Mouse (Mus musculus) cortical plate, adult 2 months (tissue): ENCODE results near the gene Gm15737. TPM values are rescaled to one million over a fixed set of nuclear protein-coding genes. Genes with fewer than 3 reads are reported as not detected.

Source experiments
- H3K27ac ChIP-seq: fragments of 200-500 bp; 2 replicates; pipeline ENCODE4 v1.5.1; 2012; ENCODE audit warnings: low read length, control low read depth, inconsistent platforms; ENCODE audit not compliant: insufficient read depth
- H3K4me1 ChIP-seq: fragments of 200-500 bp; 2 replicates; pipeline ENCODE4 v1.6.1; 2011; ENCODE audit warnings: low read length; ENCODE audit not compliant: control insufficient read depth, insufficient read depth
- H3K4me3 ChIP-seq: fragments of 200-500 bp; 2 replicates; pipeline ENCODE4 v1.5.1; 2011; ENCODE audit warnings: mild to moderate bottlenecking, low read length, control low read depth; ENCODE audit not compliant: insufficient read depth
- CTCF ChIP-seq: fragments of 200-500 bp; IDR thresholded peaks from 2 replicates; pipeline ENCODE4 v1.5.1; 2011; ENCODE audit warnings: mild to moderate bottlenecking, control low read depth, low read length; ENCODE audit not compliant: insufficient read depth; ENCODE audit errors: extremely low read depth
- POLR2A ChIP-seq: fragments of 200-500 bp; IDR thresholded peaks from 2 replicates; pipeline ENCODE4 v1.6.1; 2011; ENCODE audit warnings: mild to moderate bottlenecking, low read length, control low read depth; ENCODE audit not compliant: insufficient read depth; ENCODE audit errors: extremely low read depth
- polyA plus RNA-seq: library from polyadenylated mRNA; depleted of rRNA; stranded (reverse); fragments of >200 nt; gene quantifications from 2 replicates; pipeline ENCODE4 v1.2.3, GENCODE M21; 2012

Gm15737 gene
- polyA plus RNA-seq, 1 experiment = not detected

DNA sequence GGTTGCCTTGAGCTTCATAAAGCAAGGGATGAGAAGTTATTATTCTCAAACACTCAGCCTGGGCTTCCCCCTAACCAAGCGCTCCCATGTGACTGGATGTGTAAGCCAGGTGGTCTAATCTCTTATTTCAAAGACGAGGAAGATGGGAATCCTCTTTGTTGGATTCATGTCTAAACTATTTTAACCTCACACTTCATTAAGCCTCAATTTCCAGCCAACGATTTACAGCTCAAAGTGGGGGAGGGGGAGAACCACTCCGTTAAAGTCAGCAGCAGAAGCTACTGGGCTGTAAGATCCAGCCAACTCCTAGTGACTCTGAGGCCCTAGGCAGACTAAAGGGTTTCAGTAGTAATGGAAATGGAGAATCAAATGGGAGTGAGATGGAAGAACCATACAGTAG is 2.7 kb downstream of the Gm15737 start:
- H3K27ac ChIP-seq = no peak overlapping the region
- no peak overlapping the region for H3K4me3 ChIP-seq
- TF ChIP-seq POLR2A (no peak), CTCF (no peak)
- no peaks in the 10 kb centered on the region for H3K4me1 ChIP-seq

DNA sequence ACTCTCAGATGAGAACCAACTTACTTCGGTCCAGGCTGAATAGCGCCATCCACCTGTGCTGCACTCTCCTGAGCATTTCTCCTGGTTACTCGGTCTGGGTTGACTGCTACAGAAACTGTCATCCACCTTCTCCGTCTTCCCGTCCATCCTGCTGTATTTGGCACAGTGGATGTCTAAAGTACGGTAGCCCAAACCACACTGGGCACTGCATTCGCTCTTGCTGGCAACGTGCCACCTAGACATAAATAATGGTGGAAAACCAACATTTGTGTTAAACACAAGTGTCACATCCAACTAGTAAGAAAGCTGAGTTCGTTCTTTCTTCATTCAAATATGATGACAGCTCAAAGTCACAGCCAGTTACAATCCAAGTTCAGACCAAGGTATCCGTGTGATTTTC is 3.6 kb downstream of the Gm15737 start:
- Histone ChIP-seq H3K4me3 (no peak overlapping the region), H3K27ac (no peak overlapping the region), H3K4me1 (no peaks in the 10 kb centered on the region)
- no peak for TF ChIP-seq CTCF
- TF ChIP-seq POLR2A = no peak

DNA sequence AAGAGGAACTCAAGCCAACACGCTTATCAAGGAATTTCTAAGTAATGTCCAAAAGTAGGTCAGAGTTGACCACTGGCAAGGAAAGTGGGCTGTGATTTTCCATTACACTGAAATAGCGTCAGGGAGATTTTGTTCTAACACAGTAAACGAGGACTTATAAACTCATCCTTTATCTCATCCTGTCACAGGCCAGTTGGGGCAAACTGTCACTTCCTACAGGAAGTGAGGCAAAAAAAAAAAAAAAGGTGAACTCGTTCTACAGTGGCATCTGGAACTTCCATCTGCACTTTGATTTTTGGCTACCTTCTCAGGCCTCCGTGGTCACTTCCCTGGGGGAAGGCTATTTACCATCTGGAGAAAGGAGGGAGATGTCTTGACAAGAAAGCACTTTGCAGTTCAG is 5.7 kb downstream of the Gm15737 start:
- no peak for TF ChIP-seq POLR2A
- no peak for TF ChIP-seq CTCF
- H3K4me3 ChIP-seq = no peak overlapping the region
- no peaks in the 10 kb centered on the region for H3K4me1 ChIP-seq
- no peak overlapping the region for H3K27ac ChIP-seq

DNA sequence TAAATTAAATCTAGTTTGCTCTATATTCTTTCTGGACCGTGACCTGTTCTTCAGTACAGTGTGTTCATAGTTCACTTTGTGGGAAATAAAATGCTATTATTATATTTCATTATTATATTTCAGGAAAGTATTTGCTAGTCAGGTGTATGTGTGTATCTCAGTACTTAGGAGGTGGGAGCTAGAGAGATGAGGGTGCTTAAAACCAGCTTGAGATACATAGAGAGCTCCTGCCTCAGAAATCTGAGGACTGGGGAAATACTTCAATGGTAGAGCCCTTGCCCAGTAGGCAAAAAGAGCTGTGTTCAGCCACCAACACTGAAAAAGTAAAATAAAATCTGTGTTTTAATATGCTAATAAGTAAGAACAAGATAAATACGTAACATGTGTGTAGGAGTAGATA is 6.2 kb downstream of the Gm15737 start:
- Histone ChIP-seq H3K27ac (no peak overlapping the region), H3K4me3 (no peak overlapping the region), H3K4me1 (no peaks in the 10 kb centered on the region)
- no peak for TF ChIP-seq CTCF
- no peak for TF ChIP-seq POLR2A

DNA sequence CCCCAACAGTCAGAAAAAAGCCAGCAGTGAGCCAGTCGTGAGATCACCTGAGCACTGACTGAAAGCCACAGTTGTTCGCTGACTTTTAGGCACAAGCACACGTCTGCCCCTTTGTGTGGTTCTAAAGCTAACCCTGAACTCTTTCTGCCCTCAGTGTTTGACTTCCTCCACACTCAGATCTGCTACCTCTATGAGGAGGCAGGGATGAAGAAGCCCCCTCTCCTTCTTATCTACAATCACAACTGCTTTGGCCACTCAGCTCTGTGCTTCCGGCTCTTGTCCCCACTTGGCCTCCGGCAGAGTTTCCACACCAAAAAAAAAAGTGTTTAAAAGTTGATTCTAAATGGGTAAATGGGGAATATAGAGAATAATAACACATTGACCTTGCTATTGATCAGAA is 7.0 kb downstream of the Gm15737 start:
- H3K27ac ChIP-seq = no peak overlapping the region
- TF ChIP-seq CTCF (no peak), POLR2A (no peak)
- H3K4me3 ChIP-seq = no peak overlapping the region
- no peaks in the 10 kb centered on the region for H3K4me1 ChIP-seq

DNA sequence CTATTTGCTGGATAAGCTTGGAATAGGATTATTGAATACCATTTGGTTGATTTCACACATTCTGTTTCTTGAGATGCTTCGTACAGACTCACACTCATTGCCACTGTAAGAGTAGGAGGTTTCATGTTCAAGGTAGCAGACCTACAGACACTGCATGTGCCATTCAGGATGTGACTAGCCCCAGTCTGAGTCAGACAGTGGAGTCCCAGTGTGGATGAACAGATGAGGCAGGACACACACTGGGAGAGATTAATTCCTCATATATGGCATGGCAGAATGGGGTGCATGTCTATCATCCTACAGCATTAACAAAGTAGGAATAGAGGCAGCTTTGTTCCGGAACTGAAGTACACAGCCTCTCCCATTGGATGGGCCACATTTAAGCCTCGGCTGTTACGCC is 8.1 kb downstream of the Gm15737 start:
- TF ChIP-seq POLR2A = no peak
- no peak for TF ChIP-seq CTCF
- Histone ChIP-seq H3K4me3 (no peak overlapping the region), H3K4me1 (no peaks in the 10 kb centered on the region), H3K27ac (no peak overlapping the region)

DNA sequence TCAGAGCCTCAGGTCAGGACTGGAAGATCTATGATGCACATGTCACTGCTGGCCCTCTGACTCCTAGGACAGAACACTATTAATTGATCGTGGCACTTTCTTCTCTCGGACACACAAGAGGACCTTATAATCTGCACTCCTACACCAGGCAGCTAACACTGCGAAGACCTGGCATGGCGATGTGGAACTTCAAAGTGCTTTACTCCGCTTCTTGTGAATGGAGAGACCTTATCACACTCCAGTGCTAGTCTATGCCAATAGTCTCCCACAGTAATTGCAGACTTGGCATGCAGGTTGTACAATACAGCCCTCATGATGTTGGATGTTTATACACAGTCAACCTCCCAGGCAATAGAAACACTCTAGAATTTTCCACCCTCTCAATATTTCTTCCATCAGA is 9.6 kb downstream of the Gm15737 start:
- Histone ChIP-seq H3K27ac (no peak overlapping the region), H3K4me3 (no peak overlapping the region), H3K4me1 (no peaks in the 10 kb centered on the region)
- TF ChIP-seq CTCF (no peak), POLR2A (no peak)

DNA sequence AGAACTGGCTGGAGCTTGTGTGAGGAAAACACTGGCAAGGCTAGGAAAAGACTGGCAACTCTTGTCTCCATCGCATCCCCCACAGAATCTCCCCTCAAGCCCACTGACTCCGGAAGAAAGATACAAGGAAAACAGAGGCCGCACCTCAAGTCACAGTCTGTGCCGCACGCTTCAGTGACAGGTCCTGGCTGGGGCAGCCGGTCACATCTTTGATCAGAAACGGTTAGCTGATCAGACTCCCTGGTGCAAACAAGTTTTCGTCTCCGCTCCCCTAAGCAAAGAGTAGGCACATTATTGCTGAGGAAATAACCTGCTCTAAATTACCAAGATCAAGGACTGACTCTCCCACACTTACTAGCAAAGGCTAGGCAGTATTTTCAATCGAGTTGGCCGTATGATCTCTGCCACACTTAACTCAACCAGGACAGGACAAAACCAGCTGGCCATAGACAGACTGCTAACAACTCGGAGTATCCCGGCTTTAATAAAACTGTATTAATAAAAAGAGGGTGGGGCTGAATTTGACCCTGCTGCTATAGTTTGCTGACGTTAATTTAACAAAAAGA is 10.6 kb downstream of the Gm15737 start:
- Histone ChIP-seq H3K4me1 (no peaks in the 10 kb centered on the region), H3K4me3 (no peak overlapping the region)
- TF ChIP-seq CTCF (no peak), POLR2A (no peak)

DNA sequence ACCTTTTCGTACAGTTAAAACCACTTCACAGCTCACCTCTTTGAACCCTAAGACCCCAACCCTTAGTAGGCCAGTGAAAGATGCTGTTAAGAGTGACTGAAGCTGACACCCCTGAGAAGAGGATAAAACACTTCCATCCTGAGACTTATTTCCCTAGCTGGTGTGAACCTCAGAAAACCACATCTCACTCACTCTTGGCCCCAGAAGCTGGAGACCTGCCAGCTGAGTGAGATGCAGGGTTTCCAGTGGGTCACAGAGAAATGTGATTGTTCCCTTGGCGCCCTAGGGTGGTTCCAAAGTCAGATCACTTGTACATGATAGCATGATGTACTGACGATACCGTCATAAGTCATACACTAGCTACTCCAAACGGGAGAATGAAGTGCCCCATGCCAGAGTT is 13.3 kb downstream of the Gm15737 start:
- no peak overlapping the region for H3K4me3 ChIP-seq
- no peaks in the 10 kb centered on the region for H3K4me1 ChIP-seq
- TF ChIP-seq POLR2A (no peak), CTCF (no peak)
- no peak overlapping the region for H3K27ac ChIP-seq

More for the DNA sequence above, 10.6 kb downstream of the Gm15737 start:
- no peak overlapping the region for H3K27ac ChIP-seq

DNA sequence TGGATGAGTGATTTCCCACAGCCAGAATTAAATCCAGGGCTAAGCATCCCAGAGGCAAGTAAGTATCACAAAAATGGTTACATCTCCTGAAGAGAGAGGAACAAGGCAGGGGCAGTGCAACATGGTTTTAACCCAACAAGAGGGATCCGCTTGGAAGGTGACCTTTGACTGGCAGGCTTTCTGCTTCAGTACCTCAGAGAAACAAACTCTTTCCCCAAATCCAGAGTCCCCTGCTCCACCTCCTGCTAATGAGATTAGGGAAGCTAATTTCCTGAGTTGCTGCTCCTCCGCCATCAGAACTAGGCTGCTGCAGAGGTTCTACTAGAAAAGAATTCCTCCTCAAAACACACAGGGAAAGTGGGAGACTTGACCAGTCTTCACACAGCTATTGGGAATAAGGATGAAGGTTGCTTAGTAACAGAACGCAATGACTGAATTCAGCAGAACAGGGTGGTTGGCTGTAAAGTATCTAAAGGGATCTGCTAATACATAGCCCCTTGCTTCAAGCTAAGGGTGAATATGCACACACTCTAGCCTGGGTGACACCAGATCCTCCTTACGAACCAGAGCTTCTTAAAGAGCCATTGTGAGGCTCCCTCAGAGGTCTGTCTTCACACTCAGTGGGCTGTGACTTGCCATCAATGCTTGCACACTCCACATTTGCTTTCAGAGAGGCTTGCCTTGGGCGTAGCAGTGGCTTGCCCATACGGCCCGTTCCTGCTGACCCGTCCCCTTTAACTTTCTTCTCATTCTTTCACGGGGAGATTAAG is 14.2 kb downstream of the Gm15737 start:
- TF ChIP-seq POLR2A (no peak), CTCF (no peak)

More for the DNA sequence above, 14.2 kb downstream of the Gm15737 start:
- Histone ChIP-seq H3K27ac (no peak overlapping the region), H3K4me1 (no peaks in the 10 kb centered on the region), H3K4me3 (no peak overlapping the region)
